Mouse (Mus musculus) layer of hippocampus, adult 8-10 months (tissue): ENCODE measurements around the gene Ggact. TPM values are rescaled to one million over a fixed set of nuclear protein-coding genes. Genes with fewer than 3 reads are reported as not detected.

Source experiments
- total RNA-seq, 4 experiments: library from RNA; stranded (reverse); gene quantifications; 2 replicates each; pipeline ENCODE4 v1.2.4; 2022

The Ggact gene
- total RNA-seq, 4 experiments from 2014 or later = 44.2 to 47.8 (median 45.5) TPM

Other genes starting within 250 kb of the Ggact start
- 10 to 100 TPM; 17.9 to 33.1 (median 26.4) TPM for gene Tmtc4, start 70.3 kb upstream of the Ggact start, total RNA-seq